Mouse (Mus musculus): ENCODE data around the gene Trip10. TPM values are rescaled to one million over a fixed set of nuclear protein-coding genes. Genes with fewer than 3 reads are reported as not detected.
"Not testable (repeated sequence)": the region's sequence is repeated elsewhere in the genome, so short reads cannot be mapped to it uniquely, and the experiment has no call there.

The Trip10 gene
- polyA plus RNA-seq, 1 experiment from 2014 or later = 25.5 TPM

- H3K4me2 ChIP-seq; H3K36me3 ChIP-seq (ENCODE audit: control insufficient read depth, insufficient read depth, low read length); H3K9ac ChIP-seq (ENCODE audit: low read depth, low read length); H3K9me3 ChIP-seq (ENCODE audit: control insufficient read depth, low read length); ATAC-seq (replicated peaks; ENCODE audit: low FRiP score); H3K4me3 ChIP-seq (ENCODE audit: low read depth, low read length); H3K27ac ChIP-seq (ENCODE audit: low read depth, low read length); DNase-seq (ENCODE audit: low spot score): not testable (repeated sequence)
- Histone ChIP-seq H3K4me1 (replicated peaks; ENCODE audit: control insufficient read depth, insufficient read depth, low read length) (peaks cover 10% of the 10 kb centered on the region), H3K27me3 (replicated peaks; ENCODE audit: control insufficient read depth, insufficient read depth, low read length) (peaks cover 23% of the 10 kb centered on the region)
- WGBS = 65% methylated on average over 4 of the region's 5 CpGs
Measured at GRCm38 (mm10) chr17:57277598-57278261, 28.5 kb downstream of the Trip10 start.

GRCm38 (mm10) chr17:57278537-57278936 lies 29.3 kb downstream of the Trip10 start:
- Histone ChIP-seq H3K9me3 (ENCODE audit: control insufficient read depth, low read length) (no peaks in the 10 kb centered on the region), H3K4me1 (replicated peaks; ENCODE audit: control insufficient read depth, insufficient read depth, low read length) (peaks cover 10% of the 10 kb centered on the region), H3K27ac (ENCODE audit: low read depth, low read length) (no peak overlapping the region), H3K4me2 (peak overlapping the region; percentile 72), H3K36me3 (ENCODE audit: control insufficient read depth, insufficient read depth, low read length) (no peaks in the 10 kb centered on the region), H3K27me3 (replicated peaks; ENCODE audit: control insufficient read depth, insufficient read depth, low read length) (peaks cover 23% of the 10 kb centered on the region), H3K9ac (ENCODE audit: low read depth, low read length) (no peak overlapping the region), H3K4me3 (ENCODE audit: low read depth, low read length) (peak overlapping the region; percentile 51; the same call in 1 of the 2 replicates)
- ATAC-seq (replicated peaks; ENCODE audit: low FRiP score) (no peak), DNase-seq (ENCODE audit: low spot score) (no peak)
- WGBS = 42% methylated on average over 2 of the region's 2 CpGs

- peak within 1 kb of the TSS; percentile 21; the same call in 1 of the 2 replicates for H3K27ac ChIP-seq (ENCODE audit: low read depth, low read length)
- peaks cover 10% of the 10 kb centered on the region for H3K4me1 ChIP-seq (replicated peaks; ENCODE audit: control insufficient read depth, insufficient read depth, low read length)
- DNase-seq (ENCODE audit: low spot score) (no peak), ATAC-seq (replicated peaks; ENCODE audit: low FRiP score) (peak; percentile 35; the same call in 1 of the 2 replicates)
- no peaks in the 10 kb centered on the region for H3K9me3 ChIP-seq (ENCODE audit: control insufficient read depth, low read length)
- 31% methylated on average over 26 of the region's 26 CpGs for WGBS
- H3K27me3 ChIP-seq (replicated peaks; ENCODE audit: control insufficient read depth, insufficient read depth, low read length) = peaks cover 19% of the 10 kb centered on the region
- H3K36me3 ChIP-seq (ENCODE audit: control insufficient read depth, insufficient read depth, low read length) = no peaks in the 10 kb centered on the region
- peak within 1 kb of the TSS; percentile 51 for H3K4me3 ChIP-seq (ENCODE audit: low read depth, low read length)
- H3K4me2 ChIP-seq = peak within 1 kb of the TSS; percentile 72
- peak within 1 kb of the TSS; percentile 68 for H3K9ac ChIP-seq (ENCODE audit: low read depth, low read length)
Measured at GRCm38 (mm10) chr17:57278943-57279590, 29.8 kb downstream of the Trip10 start, which contains the start of gene Vav1. TSS of gene Vav1 (plus strand) at chr17:57279100.

- H3K4me2 ChIP-seq = peak overlapping the region; percentile 72
- no peak overlapping the region for H3K27ac ChIP-seq (ENCODE audit: low read depth, low read length)
- peaks cover 10% of the 10 kb centered on the region for H3K4me1 ChIP-seq (replicated peaks; ENCODE audit: control insufficient read depth, insufficient read depth, low read length)
- H3K27me3 ChIP-seq (replicated peaks; ENCODE audit: control insufficient read depth, insufficient read depth, low read length) = peaks cover 13% of the 10 kb centered on the region
- peak overlapping the region; percentile 68 for H3K9ac ChIP-seq (ENCODE audit: low read depth, low read length)
- ATAC-seq (replicated peaks; ENCODE audit: low FRiP score) = no peak
- no peak for DNase-seq (ENCODE audit: low spot score)
- WGBS = 38% methylated on average over 9 of the region's 9 CpGs
- peak overlapping the region; percentile 51 for H3K4me3 ChIP-seq (ENCODE audit: low read depth, low read length)
- H3K36me3 ChIP-seq (ENCODE audit: control insufficient read depth, insufficient read depth, low read length) = no peaks in the 10 kb centered on the region
- H3K9me3 ChIP-seq (ENCODE audit: control insufficient read depth, low read length) = no peaks in the 10 kb centered on the region
Measured at GRCm38 (mm10) chr17:57279591-57280224, 30.5 kb downstream of the Trip10 start.

- Histone ChIP-seq H3K9me3 (ENCODE audit: control insufficient read depth, low read length) (no peaks in the 10 kb centered on the region), H3K27me3 (replicated peaks; ENCODE audit: control insufficient read depth, insufficient read depth, low read length) (peaks cover 6% of the 10 kb centered on the region), H3K4me2 (peak overlapping the region; percentile 72), H3K9ac (ENCODE audit: low read depth, low read length) (no peak overlapping the region), H3K4me1 (replicated peaks; ENCODE audit: control insufficient read depth, insufficient read depth, low read length) (peaks cover 10% of the 10 kb centered on the region), H3K27ac (ENCODE audit: low read depth, low read length) (no peak overlapping the region), H3K4me3 (ENCODE audit: low read depth, low read length) (peak overlapping the region; percentile 51), H3K36me3 (ENCODE audit: control insufficient read depth, insufficient read depth, low read length) (no peaks in the 10 kb centered on the region)
- DNase-seq (ENCODE audit: low spot score) = no peak
- 57% methylated on average over 3 of the region's 3 CpGs for WGBS
- no peak for ATAC-seq (replicated peaks; ENCODE audit: low FRiP score)
Measured at GRCm38 (mm10) chr17:57280411-57280810, 31.2 kb downstream of the Trip10 start.

GRCm38 (mm10) chr17:57283906-57284305 lies 34.7 kb downstream of the Trip10 start:
- H3K9me3 ChIP-seq (ENCODE audit: control insufficient read depth, low read length) = no peaks in the 10 kb centered on the region
- no peak overlapping the region for H3K27ac ChIP-seq (ENCODE audit: low read depth, low read length)
- H3K4me3 ChIP-seq (ENCODE audit: low read depth, low read length) = no peak overlapping the region
- DNase-seq (ENCODE audit: low spot score) (no peak), ATAC-seq (replicated peaks; ENCODE audit: low FRiP score) (no peak)
- no peak overlapping the region for H3K4me2 ChIP-seq
- 84% methylated on average over 5 of the region's 5 CpGs for WGBS
- H3K4me1 ChIP-seq (replicated peaks; ENCODE audit: control insufficient read depth, insufficient read depth, low read length) = no peaks in the 10 kb centered on the region; the same call in 1 of the 2 replicates
- H3K9ac ChIP-seq (ENCODE audit: low read depth, low read length) = no peak overlapping the region
- no peaks in the 10 kb centered on the region for H3K27me3 ChIP-seq (replicated peaks; ENCODE audit: control insufficient read depth, insufficient read depth, low read length)
- H3K36me3 ChIP-seq (ENCODE audit: control insufficient read depth, insufficient read depth, low read length) = no peaks in the 10 kb centered on the region

GRCm38 (mm10) chr17:57285077-57285476 lies 35.8 kb downstream of the Trip10 start:
- Histone ChIP-seq H3K4me3 (ENCODE audit: low read depth, low read length) (no peak overlapping the region), H3K9me3 (ENCODE audit: control insufficient read depth, low read length) (no peaks in the 10 kb centered on the region), H3K27ac (ENCODE audit: low read depth, low read length) (no peak overlapping the region), H3K9ac (ENCODE audit: low read depth, low read length) (no peak overlapping the region), H3K4me2 (no peak overlapping the region), H3K27me3 (replicated peaks; ENCODE audit: control insufficient read depth, insufficient read depth, low read length) (no peaks in the 10 kb centered on the region), H3K4me1 (replicated peaks; ENCODE audit: control insufficient read depth, insufficient read depth, low read length) (no peaks in the 10 kb centered on the region; the same call in 1 of the 2 replicates), H3K36me3 (ENCODE audit: control insufficient read depth, insufficient read depth, low read length) (no peaks in the 10 kb centered on the region)
- ATAC-seq (replicated peaks; ENCODE audit: low FRiP score) = no peak
- DNase-seq (ENCODE audit: low spot score) = no peak
- WGBS = 53% methylated on average over 2 of the region's 2 CpGs

- no peak; the same call in 1 of the 2 replicates for ATAC-seq (replicated peaks; ENCODE audit: low FRiP score)
- H3K36me3 ChIP-seq (ENCODE audit: control insufficient read depth, insufficient read depth, low read length) = no peaks in the 10 kb centered on the region
- peaks cover 3% of the 10 kb centered on the region; the same call in 1 of the 2 replicates for H3K4me1 ChIP-seq (replicated peaks; ENCODE audit: control insufficient read depth, insufficient read depth, low read length)
- H3K9me3 ChIP-seq (ENCODE audit: control insufficient read depth, low read length) = no peaks in the 10 kb centered on the region
- peak overlapping the region; percentile 28; the same call in 1 of the 2 replicates for H3K4me2 ChIP-seq
- H3K9ac ChIP-seq (ENCODE audit: low read depth, low read length) = no peak overlapping the region
- no peak overlapping the region for H3K27ac ChIP-seq (ENCODE audit: low read depth, low read length)
- H3K27me3 ChIP-seq (replicated peaks; ENCODE audit: control insufficient read depth, insufficient read depth, low read length) = no peaks in the 10 kb centered on the region
- H3K4me3 ChIP-seq (ENCODE audit: low read depth, low read length) = no peak overlapping the region
- DNase-seq (ENCODE audit: low spot score) = no peak
- 46% methylated on average over 8 of the region's 8 CpGs for WGBS
Measured at GRCm38 (mm10) chr17:57286718-57287355, 37.6 kb downstream of the Trip10 start.

Data from liver, embryonic 11.5 days (tissue).